ENCODE assay signal across 8 mouse cellular contexts in genomic region chr14:45657641-45658611, GRCm38 (mm10). TPM values are rescaled to one million over a fixed set of nuclear protein-coding genes. Genes with fewer than 3 reads are reported as not detected.
DNase-seq lines count a peak whose midpoint lies in the region; ATAC-seq lines count a peak whose summit lies in the region.

TSS of gene Ddhd1 (minus strand) at chr14:45658143.

- peaks cover 48% of the 10 kb centered on the region for H3K4me1 ChIP-seq in heart, embryonic 13.5 days
- H3K4me1 ChIP-seq in liver, embryonic 12.5 days, result peaks cover 59% of the 10 kb centered on the region
- H3K4me1 ChIP-seq in stomach, embryonic 15.5 days, result peaks cover 12% of the 10 kb centered on the region

- ATAC-seq in erythroid progenitor cell, adult 5-6 weeks (replicated peaks; ENCODE audit: low FRiP score, poor library complexity, severe bottlenecking), result peak; percentile 78
- ATAC-seq in heart, embryonic 13.5 days (ENCODE audit: extremely low read depth, insufficient number of reproducible peaks, low FRiP score, low TSS enrichment), result peak; percentile 89
- ATAC-seq in liver, embryonic 12.5 days, result peak; percentile 82
- peak; percentile 91 for ATAC-seq in stomach, embryonic 15.5 days (ENCODE audit: insufficient read depth, low FRiP score, low read depth)

- peak within 1 kb of the TSS; percentile 95 for H3K4me2 ChIP-seq in heart, embryonic 13.5 days
- H3K4me2 ChIP-seq in liver, embryonic 12.5 days, result peak within 1 kb of the TSS; percentile 88
- H3K4me2 ChIP-seq in stomach, embryonic 15.5 days, result peak within 1 kb of the TSS; percentile 92

- no peaks in the 10 kb centered on the region for H3K9me3 ChIP-seq in heart, embryonic 13.5 days
- no peaks in the 10 kb centered on the region for H3K9me3 ChIP-seq in liver, embryonic 12.5 days (replicated peaks)
- H3K9me3 ChIP-seq in stomach, embryonic 15.5 days, result no peaks in the 10 kb centered on the region

- peak within 1 kb of the TSS; percentile 89 for H3K4me3 ChIP-seq in heart, embryonic 13.5 days
- H3K4me3 ChIP-seq in liver, embryonic 12.5 days, result peak within 1 kb of the TSS; percentile 95
- H3K4me3 ChIP-seq in stomach, embryonic 15.5 days (replicated peaks), result peak within 1 kb of the TSS; percentile 89

- H3K27ac ChIP-seq in heart, embryonic 13.5 days (replicated peaks), result peak within 1 kb of the TSS; percentile 91
- H3K27ac ChIP-seq in liver, embryonic 12.5 days, result peak within 1 kb of the TSS; percentile 98
- H3K27ac ChIP-seq in stomach, embryonic 15.5 days, result peak within 1 kb of the TSS; percentile 95

- H3K27me3 ChIP-seq in heart, embryonic 13.5 days (replicated peaks), result no peaks in the 10 kb centered on the region
- H3K27me3 ChIP-seq in liver, embryonic 12.5 days (replicated peaks), result no peaks in the 10 kb centered on the region
- H3K27me3 ChIP-seq in stomach, embryonic 15.5 days (replicated peaks), result no peaks in the 10 kb centered on the region

- under 1% methylated on average over 107 of the region's 123 CpGs for WGBS in heart, embryonic 13.5 days
- WGBS in liver, embryonic 12.5 days (ENCODE audit: insufficient replicate concordance), result under 1% methylated on average over 117 of the region's 123 CpGs
- under 1% methylated on average over 106 of the region's 123 CpGs for WGBS in stomach, embryonic 15.5 days

- H3K36me3 ChIP-seq in heart, embryonic 13.5 days, result no peaks in the 10 kb centered on the region
- peaks cover 8% of the 10 kb centered on the region for H3K36me3 ChIP-seq in liver, embryonic 12.5 days
- H3K36me3 ChIP-seq in stomach, embryonic 15.5 days, result no peaks in the 10 kb centered on the region

- peak within 1 kb of the TSS; percentile 93 for H3K9ac ChIP-seq in heart, embryonic 13.5 days
- H3K9ac ChIP-seq in liver, embryonic 12.5 days, result peak within 1 kb of the TSS; percentile 99
- peak within 1 kb of the TSS; percentile 81 for H3K9ac ChIP-seq in stomach, embryonic 15.5 days

- peak; percentile 94 for DNase-seq in CD4-positive helper T cell, adult 2 months (ENCODE audit: low read depth, low spot score)
- peak; percentile 78 for DNase-seq in brain, embryonic 18.5 days (ENCODE audit: low read depth, low spot score)
- peak; percentile 93 for DNase-seq in kidney, postnatal 10 days
- DNase-seq in natural killer cell, adult 2 months (ENCODE audit: low spot score in 2 of 2), result peak; percentile 76 to 84

RNA-seq across cellular contexts. Expression of gene Ddhd1, which starts in this region (rescaled TPM):
- total RNA-seq in erythroid progenitor cell, adult 5-6 weeks (2015; ENCODE audit: low replicate concordance), result 118 and 134 TPM in 2 replicates
- 173 and 254 TPM in 2 replicates for total RNA-seq in erythroid progenitor cell, adult 5-6 weeks (2017; ENCODE audit: low replicate concordance)
- polyA plus RNA-seq in heart, embryonic 13.5 days (2015; fragmentation: Nextera tagmentation; extraction: Ambion mirVana), result 6.7 and 7.9 TPM in 2 replicates
- polyA plus RNA-seq in liver, embryonic 12.5 days (2016; fragmentation: Nextera tagmentation; extraction: Ambion mirVana), result 12.5 and 14.0 TPM in 2 replicates
- 7.6 and 9.0 TPM in 2 replicates for polyA plus RNA-seq in stomach, embryonic 15.5 days (2015; fragmentation: Nextera tagmentation; extraction: Ambion mirVana)

Comparison
In these comparisons a context has a peak if more than half of its experiments do, and no peak if none do; other contexts are left out.
1. Peak in every context shown above with its lines: DNase-seq, ATAC-seq, H3K4me3 ChIP-seq and H3K27ac ChIP-seq.